Mouse (Mus musculus) CH12.LX (cell line): Measurements from ENCODE around the gene Noa1.

Experiments
- CHD1 ChIP-seq: IDR thresholded peaks from 2 replicates; pipeline ENCODE4 v1.6.1; 2012; ENCODE audit warnings: low read depth, low read length, improper control_type of control experiment, inconsistent platforms
- CTCF ChIP-seq, 2 experiments: IDR thresholded peaks in 1 of 2; conservative IDR thresholded peaks in 1 of 2; 2 replicates each; pipeline ENCODE4 v1.5.1; 2011 to 2012; ENCODE audit warnings: low read depth in 2 of 2, low read length in 2 of 2, improper control_type of control experiment in 1 of 2, inconsistent platforms in 1 of 2, mild to moderate bottlenecking in 1 of 2, moderate library complexity in 1 of 2
- HCFC1 ChIP-seq: IDR thresholded peaks from 2 replicates; pipeline ENCODE4 v1.6.1; 2012; ENCODE audit warnings: low read depth, mild to moderate bottlenecking, inconsistent platforms, low read length, improper control_type of control experiment
- KAT2A ChIP-seq: IDR thresholded peaks from 2 replicates; pipeline ENCODE4 v1.6.1; 2012; ENCODE audit warnings: low read length, improper control_type of control experiment, inconsistent platforms; ENCODE audit not compliant: insufficient replicate concordance
- MAFK ChIP-seq: IDR thresholded peaks from 2 replicates; pipeline ENCODE4 v1.6.1; 2011; ENCODE audit warnings: low read length, improper control_type of control experiment; ENCODE audit not compliant: insufficient replicate concordance
- MAZ ChIP-seq: IDR thresholded peaks from 2 replicates; pipeline ENCODE4 v1.6.1; 2012; ENCODE audit warnings: low read depth, mild to moderate bottlenecking, inconsistent platforms, low read length, improper control_type of control experiment, moderate library complexity
- POLR2A ChIP-seq: IDR thresholded peaks from 2 replicates; pipeline ENCODE4 v1.6.1; 2011; ENCODE audit warnings: low read depth, mild to moderate bottlenecking, improper control_type of control experiment, low read length
- POLR2AphosphoS2 ChIP-seq: IDR thresholded peaks from 2 replicates; pipeline ENCODE4 v1.6.1; 2011; ENCODE audit warnings: low read depth, low read length, improper control_type of control experiment
- UBTF ChIP-seq: IDR thresholded peaks from 2 replicates; pipeline ENCODE4 v1.6.1; 2012; ENCODE audit warnings: low read depth, mild to moderate bottlenecking, inconsistent platforms, low read length, improper control_type of control experiment, moderate library complexity
- USF1 ChIP-seq: IDR thresholded peaks from 2 replicates; pipeline ENCODE4 v1.6.1; 2014; ENCODE audit warnings: low read depth, mild to moderate bottlenecking, inconsistent platforms, low read length, improper control_type of control experiment
- ZKSCAN1 ChIP-seq: IDR thresholded peaks from 2 replicates; pipeline ENCODE4 v1.6.1; 2012; ENCODE audit warnings: low read depth, inconsistent platforms, low read length, improper control_type of control experiment, borderline replicate concordance

GRCm38 (mm10) chr5:77307821-77308553 is 1.9 kb downstream of the Noa1 start:
- TF ChIP-seq MAZ (no peak), CTCF (conservative IDR thresholded peaks at IDR 0.05 in 1 of 2, IDR thresholded peaks at IDR 0.05 in 1 of 2; ENCODE audit: low read depth in 2 of 2, low read length in 2 of 2) (no peak), POLR2A (no peak), POLR2AphosphoS2 (no peak), HCFC1 (no peak), KAT2A (no peak), USF1 (no peak), MAFK (no peak), UBTF (no peak), CHD1 (no peak), ZKSCAN1 (no peak)
